Mouse (Mus musculus) olfactory bulb, adult 2 months (tissue): ENCODE measurements at regions not wholly inside any gene's neighbourhood (a gene's known extent, or its start where the extent isn't known, plus 50 kb on each side); places are given as distances from the start of the nearest gene placed in this dataset.

ENCODE experiments used
- CTCF ChIP-seq: fragments of 200-500 bp; IDR thresholded peaks from 2 replicates; pipeline ENCODE4 v1.5.1; 2012; ENCODE audit warnings: low read depth, mild to moderate bottlenecking, low read length, moderate library complexity; ENCODE audit not compliant: insufficient read depth
- POLR2A ChIP-seq: fragments of 200-500 bp; IDR thresholded peaks from 2 replicates; pipeline ENCODE4 v1.6.1; 2012; ENCODE audit warnings: mild to moderate bottlenecking, low read depth, low read length, moderate library complexity; ENCODE audit not compliant: insufficient read depth

DNA sequence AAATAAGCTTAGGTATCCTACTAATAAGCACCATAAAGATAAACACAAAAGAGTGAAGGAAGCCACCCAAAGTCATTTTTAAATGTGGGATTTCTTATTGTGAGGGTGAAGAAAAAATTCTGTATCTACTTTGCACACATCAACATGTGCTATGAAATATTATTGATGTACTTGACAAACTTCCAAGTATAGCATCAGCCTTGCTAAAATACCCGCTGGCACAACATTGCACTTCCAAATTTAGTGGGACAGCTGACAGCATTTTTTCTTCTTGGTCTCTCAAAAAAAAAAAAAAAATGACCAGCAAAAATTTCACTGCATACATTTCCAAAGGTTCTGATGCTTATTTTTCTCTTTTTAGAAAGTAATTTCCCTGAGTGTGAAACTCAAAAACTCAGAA lies 101.9 kb upstream of the Tll1 start:
- TF ChIP-seq POLR2A, result no peak
- TF ChIP-seq CTCF, result no peak
